Mouse (Mus musculus) induced T-regulatory cell, adult 2 months (primary cell): ENCODE measurements around the gene Fbxl17.

Experiments
- DNase-seq: peaks from one replicate; pipeline ENCODE4 v3.0.0-alpha.2; 2012; ENCODE audit warnings: low read depth

Gene Fbxl17

GRCm38 (mm10) chr17:63095553-63095952 is 404.3 kb downstream of the Fbxl17 start:
- no peak for DNase-seq

- DNase-seq, result no peak
These were observed 404.8 kb downstream of the Fbxl17 start for GRCm38 (mm10) chr17:63095017-63095416.

- DNase-seq, result peak; percentile 6
These were observed 406.6 kb downstream of the Fbxl17 start for GRCm38 (mm10) chr17:63093184-63093583.

GRCm38 (mm10) chr17:63092774-63093173 is 407.0 kb downstream of the Fbxl17 start:
- no peak for DNase-seq

GRCm38 (mm10) chr17:63090112-63090511 is 409.7 kb downstream of the Fbxl17 start:
- DNase-seq, result no peak

GRCm38 (mm10) chr17:63087265-63087664 is 412.6 kb downstream of the Fbxl17 start:
- no peak for DNase-seq

GRCm38 (mm10) chr17:63086526-63086925 is 413.3 kb downstream of the Fbxl17 start:
- no peak for DNase-seq

- DNase-seq, result no peak
These were observed 414.6 kb downstream of the Fbxl17 start for GRCm38 (mm10) chr17:63085227-63085626.

- DNase-seq, result no peak
These were observed 420.7 kb downstream of the Fbxl17 start for GRCm38 (mm10) chr17:63079087-63079486.

- DNase-seq, result no peak
These were observed 422.3 kb downstream of the Fbxl17 start for GRCm38 (mm10) chr17:63077509-63077908.

- no peak for DNase-seq
These were observed 423.2 kb downstream of the Fbxl17 start for GRCm38 (mm10) chr17:63076661-63077060.

- DNase-seq, result no peak
These were observed 423.8 kb downstream of the Fbxl17 start for GRCm38 (mm10) chr17:63076037-63076426.

- no peak for DNase-seq
These were observed 424.5 kb downstream of the Fbxl17 start for GRCm38 (mm10) chr17:63075091-63076036.

- DNase-seq, result no peak
These were observed 426.5 kb downstream of the Fbxl17 start for GRCm38 (mm10) chr17:63073342-63073741.

- DNase-seq, result no peak
These were observed 428.5 kb downstream of the Fbxl17 start for GRCm38 (mm10) chr17:63071134-63071923.

GRCm38 (mm10) chr17:63070161-63070761 is 429.6 kb downstream of the Fbxl17 start:
- no peak for DNase-seq

- DNase-seq, result no peak
These were observed 437.0 kb downstream of the Fbxl17 start for GRCm38 (mm10) chr17:63062785-63063184.

- no peak for DNase-seq
These were observed 438.0 kb downstream of the Fbxl17 start for GRCm38 (mm10) chr17:63061786-63062185.

- no peak for DNase-seq
These were observed 439.0 kb downstream of the Fbxl17 start for GRCm38 (mm10) chr17:63060814-63061213.

GRCm38 (mm10) chr17:63057740-63058388 is 442.0 kb downstream of the Fbxl17 start:
- DNase-seq, result no peak

- no peak for DNase-seq
These were observed 442.8 kb downstream of the Fbxl17 start for GRCm38 (mm10) chr17:63056976-63057375.

- no peak for DNase-seq
These were observed 446.5 kb downstream of the Fbxl17 start for GRCm38 (mm10) chr17:63053311-63053710.
